Mouse (Mus musculus) myocyte (in vitro differentiated cells): Measurements from ENCODE around the gene S100pbp. TPM values are rescaled to one million over a fixed set of nuclear protein-coding genes. Genes with fewer than 3 reads are reported as not detected.
A peak's percentile ranks its signal among the peaks of the same experiment; 100 is the strongest.

Experiments
- H3K27me3 ChIP-seq: one replicate; pipeline ENCODE4 v1.6.1; 2011; ENCODE audit not compliant: control insufficient read depth, insufficient read depth, insufficient read length
- H3K36me3 ChIP-seq: one replicate; pipeline ENCODE4 v1.6.1; 2011; ENCODE audit not compliant: control insufficient read depth, insufficient read depth
- H3K4me2 ChIP-seq: one replicate; pipeline ENCODE4 v1.6.1; 2011; ENCODE audit warnings: low read depth, control low read depth
- H3K4me3 ChIP-seq: one replicate; pipeline ENCODE4 v1.5.1; 2011; ENCODE audit warnings: mild to moderate bottlenecking, control low read depth, moderate library complexity
- H3K79me2 ChIP-seq: one replicate; pipeline ENCODE4 v1.6.1; 2011; ENCODE audit not compliant: control insufficient read depth, insufficient read depth
- H3ac ChIP-seq: one replicate; pipeline ENCODE4 v1.6.1; 2011; ENCODE audit not compliant: control insufficient read depth, insufficient read length
- CEBPB ChIP-seq: IDR thresholded peaks from 2 replicates; pipeline ENCODE4 v1.6.1; 2011; ENCODE audit warnings: mild to moderate bottlenecking, moderate library complexity; ENCODE audit not compliant: poor library complexity, insufficient read depth, severe bottlenecking
- E2F4 ChIP-seq: IDR thresholded peaks from one replicate; pipeline ENCODE4 v1.6.1; 2011; ENCODE audit warnings: mild to moderate bottlenecking, control low read depth, moderate library complexity; ENCODE audit not compliant: insufficient read depth
- MAX ChIP-seq: IDR thresholded peaks from one replicate; pipeline ENCODE4 v1.6.1; 2011; ENCODE audit warnings: low read depth, mild to moderate bottlenecking, control low read depth
- MYOD1 ChIP-seq, 3 experiments: IDR thresholded peaks; one replicate each; pipeline ENCODE4 v1.6.1; 2011; ENCODE audit warnings: control low read depth in 2 of 3, low read depth in 2 of 3, mild to moderate bottlenecking in 2 of 3, moderate library complexity in 1 of 3; ENCODE audit not compliant: insufficient read length in 2 of 3, control insufficient read depth in 1 of 3
- MYOG ChIP-seq, 3 experiments: IDR thresholded peaks; one replicate each; pipeline ENCODE4 v1.6.1; 2011; ENCODE audit warnings: control low read depth in 2 of 3, low read depth in 2 of 3, mild to moderate bottlenecking in 2 of 3; ENCODE audit not compliant: insufficient read length in 2 of 3, control insufficient read depth in 1 of 3, insufficient read depth in 1 of 3
- POLR2A ChIP-seq: IDR thresholded peaks from one replicate; pipeline ENCODE4 v1.6.1; 2011; ENCODE audit warnings: low read depth, mild to moderate bottlenecking, control low read depth, moderate library complexity; ENCODE audit not compliant: insufficient read length
- POLR2AphosphoS2 ChIP-seq: IDR thresholded peaks from one replicate; pipeline ENCODE4 v1.6.1; 2011; ENCODE audit warnings: low read depth, control low read depth; ENCODE audit not compliant: insufficient read length
- REST ChIP-seq: IDR thresholded peaks from one replicate; pipeline ENCODE4 v1.6.1; 2011; ENCODE audit warnings: mild to moderate bottlenecking, control low read depth, moderate library complexity; ENCODE audit not compliant: insufficient read depth, insufficient read length
- SRF ChIP-seq: IDR thresholded peaks from one replicate; pipeline ENCODE4 v1.6.1; 2011; ENCODE audit warnings: low read depth; ENCODE audit not compliant: control insufficient read depth, insufficient read length
- TCF12 ChIP-seq: IDR thresholded peaks from one replicate; pipeline ENCODE4 v1.6.1; 2011; ENCODE audit warnings: mild to moderate bottlenecking, control low read depth; ENCODE audit not compliant: poor library complexity, insufficient read depth, severe bottlenecking
- TCF3 ChIP-seq: IDR thresholded peaks from one replicate; pipeline ENCODE4 v1.6.1; 2011; ENCODE audit warnings: low read depth, control low read depth; ENCODE audit not compliant: insufficient read length
- USF1 ChIP-seq: IDR thresholded peaks from one replicate; pipeline ENCODE4 v1.6.1; 2011; ENCODE audit warnings: low read depth, mild to moderate bottlenecking, control low read depth, moderate library complexity
- polyA plus RNA-seq: library from polyadenylated mRNA; unstranded; fragments of >200 nt; fragmentation: generic; extraction: Trizol; gene quantifications from one replicate; pipeline ENCODE4 v1.2.1, GENCODE M21; 2012; ENCODE audit warnings: missing spikeins

The S100pbp gene
- polyA plus RNA-seq, 1 experiment = 7.8 TPM

- TF ChIP-seq E2F4 (no peak), MYOD1 (IDR thresholded peaks at IDR 0.05; ENCODE audit: control insufficient read depth in 1 of 3, insufficient read length in 2 of 3, low read depth in 2 of 3) (peak in 2 of 3 experiments; percentile 70 to 94), CEBPB (no peak), TCF3 (peak; percentile 45), REST (no peak), USF1 (no peak), MYOG (IDR thresholded peaks at IDR 0.05; ENCODE audit: control insufficient read depth in 1 of 3, insufficient read depth in 1 of 3, insufficient read length in 2 of 3, low read depth in 2 of 3) (peak in 2 of 3 experiments; percentile 66 to 93), MAX (no peak)
- H3K36me3 ChIP-seq = no peaks in the 10 kb centered on the region
- no peak overlapping the region for H3K4me3 ChIP-seq
These were observed 49.9 kb downstream of the S100pbp start for GRCm38 (mm10) chr4:129139642-129140041.

GRCm38 (mm10) chr4:129137392-129138321, 51.9 kb downstream of the S100pbp start:
- no peaks in the 10 kb centered on the region for H3K36me3 ChIP-seq
- H3K79me2 ChIP-seq = no peaks in the 10 kb centered on the region
- peak overlapping the region; percentile 56 for H3K4me2 ChIP-seq
- peaks cover 9% of the 10 kb centered on the region for H3K27me3 ChIP-seq
- H3K4me3 ChIP-seq = peak overlapping the region; percentile 16
- peak in 2 of 3 experiments; percentile 65 to 86 for TF ChIP-seq MYOG (IDR thresholded peaks at IDR 0.05; ENCODE audit: control insufficient read depth in 1 of 3, insufficient read depth in 1 of 3, insufficient read length in 2 of 3, low read depth in 2 of 3)
- TF ChIP-seq POLR2A = peak; percentile 14
- TF ChIP-seq TCF12 = peak; percentile 57
- TF ChIP-seq E2F4 = no peak
- TF ChIP-seq REST = no peak
- no peak for TF ChIP-seq CEBPB
- peak; percentile 31 to 91 (median 87) for TF ChIP-seq MYOD1 (IDR thresholded peaks at IDR 0.05; ENCODE audit: control insufficient read depth in 1 of 3, insufficient read length in 2 of 3, low read depth in 2 of 3)
- peak; percentile 9 for TF ChIP-seq POLR2AphosphoS2
- no peak for TF ChIP-seq SRF
- no peak for TF ChIP-seq USF1
- TF ChIP-seq MAX = no peak
- peak overlapping the region; percentile 42 for H3ac ChIP-seq

More at GRCm38 (mm10) chr4:129139642-129140041, 49.9 kb downstream of the S100pbp start:
- Histone ChIP-seq H3K27me3 (peaks cover 9% of the 10 kb centered on the region), H3K79me2 (no peaks in the 10 kb centered on the region), H3ac (no peak overlapping the region), H3K4me2 (no peak overlapping the region)

- peaks cover 9% of the 10 kb centered on the region for H3K27me3 ChIP-seq
- H3ac ChIP-seq = peak within 1 kb of the TSS; percentile 42
- H3K79me2 ChIP-seq = no peaks in the 10 kb centered on the region
- TF ChIP-seq USF1 (no peak), CEBPB (no peak), MAX (no peak), POLR2A (no peak), SRF (no peak), TCF3 (no peak), MYOG (IDR thresholded peaks at IDR 0.05; ENCODE audit: control insufficient read depth in 1 of 3, insufficient read depth in 1 of 3, insufficient read length in 2 of 3, low read depth in 2 of 3) (no peak), TCF12 (no peak)
- H3K36me3 ChIP-seq = no peaks in the 10 kb centered on the region
- peak within 1 kb of the TSS; percentile 58 for H3K4me2 ChIP-seq
- peak within 1 kb of the TSS; percentile 16 for H3K4me3 ChIP-seq
These were observed 52.7 kb downstream of the S100pbp start, which contains the start of gene Fndc5 for GRCm38 (mm10) chr4:129136579-129137391. Gene Fndc5, plus strand, starts transcription at chr4:129136999.

GRCm38 (mm10) chr4:129136189-129136578, 53.3 kb downstream of the S100pbp start:
- TF ChIP-seq MYOG (IDR thresholded peaks at IDR 0.05; ENCODE audit: control insufficient read depth in 1 of 3, insufficient read depth in 1 of 3, insufficient read length in 2 of 3, low read depth in 2 of 3) = no peak
- TF ChIP-seq SRF = no peak
- no peak for TF ChIP-seq POLR2AphosphoS2
- Histone ChIP-seq H3K4me2 (peak overlapping the region; percentile 58), H3ac (peak overlapping the region; percentile 42), H3K79me2 (no peaks in the 10 kb centered on the region), H3K4me3 (peak overlapping the region; percentile 16), H3K27me3 (peaks cover 9% of the 10 kb centered on the region), H3K36me3 (no peaks in the 10 kb centered on the region)

GRCm38 (mm10) chr4:129135637-129136036, 53.9 kb downstream of the S100pbp start:
- Histone ChIP-seq H3K4me2 (peak overlapping the region; percentile 58), H3ac (no peak overlapping the region), H3K4me3 (peak overlapping the region; percentile 16), H3K36me3 (no peaks in the 10 kb centered on the region), H3K79me2 (no peaks in the 10 kb centered on the region), H3K27me3 (peaks cover 9% of the 10 kb centered on the region)
- no peak for TF ChIP-seq SRF
- TF ChIP-seq REST = no peak
- TF ChIP-seq TCF3 = no peak
- TF ChIP-seq MYOG (IDR thresholded peaks at IDR 0.05; ENCODE audit: control insufficient read depth in 1 of 3, insufficient read depth in 1 of 3, insufficient read length in 2 of 3, low read depth in 2 of 3) = no peak
- TF ChIP-seq TCF12 = no peak
- no peak for TF ChIP-seq POLR2A
- TF ChIP-seq POLR2AphosphoS2 = no peak
- TF ChIP-seq MAX = no peak
- TF ChIP-seq MYOD1 (IDR thresholded peaks at IDR 0.05; ENCODE audit: control insufficient read depth in 1 of 3, insufficient read length in 2 of 3, low read depth in 2 of 3) = no peak
- no peak for TF ChIP-seq E2F4
